Mouse (Mus musculus): ENCODE data around the gene Casp4.

DNA sequence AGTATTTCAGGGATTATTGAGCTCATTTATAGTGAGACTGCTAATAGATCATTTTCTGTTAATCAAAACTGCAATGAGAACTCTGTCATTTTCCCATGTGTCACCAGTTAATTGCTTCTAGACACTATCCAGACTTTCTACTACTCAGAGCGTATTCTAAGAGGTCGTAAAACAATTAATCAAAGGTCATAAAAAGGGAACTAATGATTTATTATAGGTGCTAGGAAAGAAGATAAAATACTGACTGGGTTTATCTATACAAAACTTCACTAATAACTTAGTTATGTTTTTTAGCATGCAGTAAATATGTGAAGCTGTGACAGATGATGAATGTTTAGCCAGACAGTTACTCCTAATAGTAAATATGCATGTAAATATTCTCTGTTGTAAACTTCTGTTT lies 22.6 kb upstream of the Casp4 start:
- TF ChIP-seq CTCF (IDR thresholded peaks at IDR 0.05; ENCODE audit: borderline replicate concordance, extremely low read depth, insufficient read depth, insufficient read length) (no peak), POLR2A (IDR thresholded peaks at IDR 0.05; ENCODE audit: borderline replicate concordance, extremely low read depth, insufficient read depth, insufficient read length, poor library complexity, severe bottlenecking) (no peak)
